In the genomic region with DNA sequence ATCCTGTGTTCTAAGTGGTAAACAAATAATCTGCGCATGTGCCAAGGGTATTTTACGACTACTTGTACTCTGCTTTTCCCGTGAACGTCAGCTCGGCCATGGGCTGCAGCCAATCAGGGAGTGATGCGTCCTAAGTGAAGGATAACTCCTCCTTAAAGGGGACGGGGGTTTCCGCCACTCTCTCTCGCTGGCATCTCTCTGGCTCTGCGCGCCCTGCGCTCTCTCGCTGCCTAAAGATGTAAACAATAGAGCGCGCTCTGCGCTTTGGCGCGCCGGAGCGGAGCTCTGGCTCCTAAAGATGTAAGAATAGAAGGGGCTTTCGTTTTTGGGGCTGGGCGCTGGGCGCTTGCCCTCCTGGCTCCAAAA, we compare ENCODE assay signal across 8 mouse cellular contexts.
DNase-seq lines count a peak whose midpoint lies in the region; ATAC-seq and TF ChIP-seq lines count a peak whose summit lies in the region.
"Not testable (repeated sequence)": the region's sequence is repeated elsewhere in the genome, so short reads cannot be mapped to it uniquely, and the experiment has no call there.

No protein-coding gene starts in this region.

- 15% methylated on average over 19 of the region's 23 CpGs for WGBS in embryonic facial prominence, embryonic 11.5 days
- 29% methylated on average over 23 of the region's 23 CpGs for WGBS in lung, adult 2 months
- whole genome bisulfite sequencing in neural tube, embryonic 15.5 days = 27% methylated on average over 23 of the region's 23 CpGs

- not testable (repeated sequence) for H3K4me1 ChIP-seq in embryonic facial prominence, embryonic 11.5 days (ENCODE audit: control insufficient read depth, insufficient read depth, low read length); lung, adult 2 months (ENCODE audit: control insufficient read depth, insufficient read depth, low read length); neural tube, embryonic 15.5 days

- not testable (repeated sequence) for H3K27ac ChIP-seq in embryonic facial prominence, embryonic 11.5 days (replicated peaks; ENCODE audit: low read depth, low read length)
- H3K27ac ChIP-seq in neural tube, embryonic 15.5 days (replicated peaks) = peak overlapping the region; percentile 81

- ATAC-seq in embryonic facial prominence, embryonic 11.5 days (replicated peaks; ENCODE audit: insufficient number of reproducible peaks, low FRiP score, low TSS enrichment, low read depth) = peak; percentile 71
- ATAC-seq in neural tube, embryonic 15.5 days (ENCODE audit: low FRiP score) = peak; percentile 87

- TF ChIP-seq CTCF in lung, adult 2 months (IDR thresholded peaks at IDR 0.05; ENCODE audit: insufficient read depth, low read length) = not testable (repeated sequence)

- not testable (repeated sequence) for H3K36me3 ChIP-seq in embryonic facial prominence, embryonic 11.5 days (replicated peaks; ENCODE audit: control insufficient read depth, insufficient read depth, low read depth, low read length); neural tube, embryonic 15.5 days

- not testable (repeated sequence) for H3K27me3 ChIP-seq in embryonic facial prominence, embryonic 11.5 days (ENCODE audit: control insufficient read depth, insufficient read depth, low read length); neural tube, embryonic 15.5 days (replicated peaks)

- H3K4me2 ChIP-seq in embryonic facial prominence, embryonic 11.5 days (ENCODE audit: low read depth, low read length) = peak overlapping the region; percentile 43
- H3K4me2 ChIP-seq in neural tube, embryonic 15.5 days = peak overlapping the region; percentile 62

- H3K9me3 ChIP-seq in embryonic facial prominence, embryonic 11.5 days (replicated peaks; ENCODE audit: control insufficient read depth, low read length); neural tube, embryonic 15.5 days (replicated peaks): not testable (repeated sequence)

- TF ChIP-seq POLR2A in lung, adult 2 months (IDR thresholded peaks at IDR 0.05; ENCODE audit: borderline replicate concordance, extremely low read depth, low read depth, low read length) = peak; percentile 34; the same call in 1 of the 2 replicates

- peak; percentile 6 for DNase-seq in adrenal gland, adult 8-10 months
- DNase-seq in embryonic facial prominence, embryonic 11.5 days (ENCODE audit: low spot score) = peak; percentile 46
- peak; percentile 44 to 70 for DNase-seq in heart, adult 18-20 months
- peak; percentile 65 for DNase-seq in induced T-regulatory cell, adult 2 months (ENCODE audit: low read depth)
- DNase-seq in left cerebral cortex, adult 11 months (ENCODE audit: low spot score) = peak; percentile 32
- not testable (repeated sequence) for DNase-seq in lung, adult 2 months
- peak; percentile 17 to 41 for DNase-seq in thymus, postnatal 10 days (ENCODE audit: low spot score in 2 of 2)

- peak overlapping the region; percentile 30 for H3K4me3 ChIP-seq in embryonic facial prominence, embryonic 11.5 days (ENCODE audit: low read depth, low read length)
- peak overlapping the region; percentile 43 for H3K4me3 ChIP-seq in lung, adult 2 months (replicated peaks; ENCODE audit: extremely low read depth, low read depth, low read length)
- peak overlapping the region; percentile 48 for H3K4me3 ChIP-seq in neural tube, embryonic 15.5 days (replicated peaks)

- peak overlapping the region; percentile 66 for H3K9ac ChIP-seq in embryonic facial prominence, embryonic 11.5 days (replicated peaks; ENCODE audit: low read length)
- peak overlapping the region; percentile 59 for H3K9ac ChIP-seq in neural tube, embryonic 15.5 days (replicated peaks)
